Mouse (Mus musculus): ENCODE measurements at regions not wholly inside any gene's neighbourhood (a gene's known extent, or its start where the extent isn't known, plus 50 kb on each side); places are given as distances from the start of the nearest gene placed in this dataset.
"Not testable (repeated sequence)": the region's sequence is repeated elsewhere in the genome, so short reads cannot be mapped to it uniquely, and the experiment has no call there.

- no peaks in the 10 kb centered on the region for H3K4me1 ChIP-seq (ENCODE audit: control insufficient read depth)
- TF ChIP-seq TAL1 (IDR thresholded peaks at IDR 0.05; ENCODE audit: low read length) (no peak), GATA1 (IDR thresholded peaks at IDR 0.05; ENCODE audit: low read length) (no peak)
- H3K27me3 ChIP-seq (ENCODE audit: control insufficient read depth) = no peaks in the 10 kb centered on the region
- H3K9me3 ChIP-seq (ENCODE audit: control insufficient read depth, low read length) = no peaks in the 10 kb centered on the region
- no peaks in the 10 kb centered on the region for H3K36me3 ChIP-seq (ENCODE audit: control insufficient read depth)
- no peak overlapping the region for H3K4me3 ChIP-seq (replicated peaks)
These were observed 187.5 kb upstream of the Hs6st1 start for GRCm38 (mm10) chr1:35880562-35881265.

DNA sequence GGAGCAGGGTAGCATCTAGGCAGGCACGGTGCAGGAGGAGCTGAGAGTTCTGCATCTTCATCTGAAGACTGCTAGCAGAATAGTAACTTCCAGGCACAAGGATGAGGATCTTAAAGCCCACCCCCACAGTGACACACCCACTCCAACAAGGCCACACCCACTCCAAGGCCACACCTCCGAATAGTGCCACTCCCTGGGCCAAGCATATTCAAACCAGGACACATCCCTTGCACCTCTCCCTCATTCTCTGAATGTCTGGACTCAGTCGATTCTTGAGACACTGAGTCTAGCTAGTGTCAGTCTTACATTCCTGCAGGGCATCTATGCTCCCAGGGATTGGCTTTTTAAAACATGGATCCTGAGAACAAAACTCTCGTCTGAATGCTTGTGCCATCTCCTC, 186.7 kb upstream of the Hs6st1 start:
- no peak overlapping the region for H3K4me3 ChIP-seq (replicated peaks)
- no peaks in the 10 kb centered on the region for H3K27me3 ChIP-seq (ENCODE audit: control insufficient read depth)
- no peaks in the 10 kb centered on the region for H3K4me1 ChIP-seq (ENCODE audit: control insufficient read depth)
- H3K36me3 ChIP-seq (ENCODE audit: control insufficient read depth) = no peaks in the 10 kb centered on the region
- no peaks in the 10 kb centered on the region for H3K9me3 ChIP-seq (ENCODE audit: control insufficient read depth, low read length)
- TF ChIP-seq TAL1 (IDR thresholded peaks at IDR 0.05; ENCODE audit: low read length) = no peak
- no peak for TF ChIP-seq GATA1 (IDR thresholded peaks at IDR 0.05; ENCODE audit: low read length)

DNA sequence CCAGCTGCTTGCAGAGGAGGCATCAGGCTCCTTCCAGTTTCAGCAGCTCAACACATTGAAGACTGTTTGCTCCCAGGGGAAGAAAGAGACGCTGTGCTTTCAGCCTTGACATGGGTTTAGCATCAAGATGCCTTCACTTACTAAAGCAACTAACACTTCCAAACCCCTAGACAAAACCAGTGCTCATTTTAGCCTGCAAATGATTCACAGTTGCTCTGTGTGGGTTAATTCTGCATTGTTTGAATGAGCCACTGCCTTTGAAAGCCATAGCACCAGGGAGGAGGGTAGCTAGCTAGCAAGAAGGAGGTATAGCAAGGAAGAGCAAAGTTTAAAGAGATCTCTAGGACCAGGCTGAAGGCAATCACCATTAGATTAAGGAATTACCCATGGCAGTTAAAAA, 186.1 kb upstream of the Hs6st1 start:
- Histone ChIP-seq H3K4me3 (replicated peaks) (no peak overlapping the region), H3K4me1 (ENCODE audit: control insufficient read depth) (no peaks in the 10 kb centered on the region), H3K27me3 (ENCODE audit: control insufficient read depth) (no peaks in the 10 kb centered on the region), H3K36me3 (ENCODE audit: control insufficient read depth) (no peaks in the 10 kb centered on the region), H3K9me3 (ENCODE audit: control insufficient read depth, low read length) (no peaks in the 10 kb centered on the region)
- TF ChIP-seq GATA1 (IDR thresholded peaks at IDR 0.05; ENCODE audit: low read length) = no peak
- TF ChIP-seq TAL1 (IDR thresholded peaks at IDR 0.05; ENCODE audit: low read length) = no peak

- Histone ChIP-seq H3K4me3 (replicated peaks) (no peak overlapping the region), H3K36me3 (ENCODE audit: control insufficient read depth) (no peaks in the 10 kb centered on the region), H3K9me3 (ENCODE audit: control insufficient read depth, low read length) (peaks cover 4% of the 10 kb centered on the region; the same call in 1 of the 2 replicates), H3K4me1 (ENCODE audit: control insufficient read depth) (no peaks in the 10 kb centered on the region), H3K27me3 (ENCODE audit: control insufficient read depth) (no peaks in the 10 kb centered on the region)
- TF ChIP-seq TAL1 (IDR thresholded peaks at IDR 0.05; ENCODE audit: low read length) = no peak
- TF ChIP-seq GATA1 (IDR thresholded peaks at IDR 0.05; ENCODE audit: low read length) = no peak
These were observed 178.3 kb upstream of the Hs6st1 start for GRCm38 (mm10) chr1:35889731-35890499.

- Histone ChIP-seq H3K4me1 (ENCODE audit: control insufficient read depth) (no peaks in the 10 kb centered on the region), H3K27me3 (ENCODE audit: control insufficient read depth) (no peaks in the 10 kb centered on the region), H3K9me3 (ENCODE audit: control insufficient read depth, low read length) (peaks cover 4% of the 10 kb centered on the region; the same call in 1 of the 2 replicates), H3K4me3 (replicated peaks) (no peak overlapping the region), H3K36me3 (ENCODE audit: control insufficient read depth) (no peaks in the 10 kb centered on the region)
- TF ChIP-seq TAL1 (IDR thresholded peaks at IDR 0.05; ENCODE audit: low read length) = no peak
- TF ChIP-seq GATA1 (IDR thresholded peaks at IDR 0.05; ENCODE audit: low read length) = no peak
These were observed 177.7 kb upstream of the Hs6st1 start for GRCm38 (mm10) chr1:35890500-35890900.

DNA sequence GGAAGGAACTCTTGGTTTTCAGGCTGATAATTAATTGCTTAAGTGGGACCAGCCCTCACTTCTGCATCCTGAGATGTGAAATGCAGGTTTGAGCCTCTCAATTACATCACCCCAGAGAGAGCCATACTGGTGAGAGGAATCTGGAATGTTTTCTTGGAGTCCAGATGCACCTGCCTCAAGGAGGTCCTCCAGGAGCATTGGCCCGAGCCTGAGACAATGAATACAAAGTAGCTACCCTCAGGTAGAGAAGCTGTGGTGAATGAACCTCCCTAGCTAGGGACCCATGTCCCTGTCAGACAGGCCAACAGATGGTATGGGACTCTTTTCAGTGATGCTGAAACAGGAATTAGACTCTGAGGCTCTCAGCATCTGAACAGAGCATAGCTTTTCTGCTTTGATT, 168.7 kb upstream of the Hs6st1 start:
- Histone ChIP-seq H3K36me3 (ENCODE audit: control insufficient read depth) (no peaks in the 10 kb centered on the region), H3K4me1 (ENCODE audit: control insufficient read depth) (no peaks in the 10 kb centered on the region), H3K27me3 (ENCODE audit: control insufficient read depth) (no peaks in the 10 kb centered on the region), H3K4me3 (replicated peaks) (no peak overlapping the region), H3K9me3 (ENCODE audit: control insufficient read depth, low read length) (no peaks in the 10 kb centered on the region; the same call in 1 of the 2 replicates)
- TF ChIP-seq GATA1 (IDR thresholded peaks at IDR 0.05; ENCODE audit: low read length) = no peak
- no peak for TF ChIP-seq TAL1 (IDR thresholded peaks at IDR 0.05; ENCODE audit: low read length)

GRCm38 (mm10) chr1:35904001-35904547, 164.1 kb upstream of the Hs6st1 start:
- no peaks in the 10 kb centered on the region for H3K9me3 ChIP-seq (ENCODE audit: control insufficient read depth, low read length)
- H3K36me3 ChIP-seq (ENCODE audit: control insufficient read depth) = no peaks in the 10 kb centered on the region
- H3K4me1 ChIP-seq (ENCODE audit: control insufficient read depth) = no peaks in the 10 kb centered on the region
- H3K27me3 ChIP-seq (ENCODE audit: control insufficient read depth) = no peaks in the 10 kb centered on the region
- no peak overlapping the region for H3K4me3 ChIP-seq (replicated peaks)
- no peak for TF ChIP-seq GATA1 (IDR thresholded peaks at IDR 0.05; ENCODE audit: low read length)
- no peak for TF ChIP-seq TAL1 (IDR thresholded peaks at IDR 0.05; ENCODE audit: low read length)

DNA sequence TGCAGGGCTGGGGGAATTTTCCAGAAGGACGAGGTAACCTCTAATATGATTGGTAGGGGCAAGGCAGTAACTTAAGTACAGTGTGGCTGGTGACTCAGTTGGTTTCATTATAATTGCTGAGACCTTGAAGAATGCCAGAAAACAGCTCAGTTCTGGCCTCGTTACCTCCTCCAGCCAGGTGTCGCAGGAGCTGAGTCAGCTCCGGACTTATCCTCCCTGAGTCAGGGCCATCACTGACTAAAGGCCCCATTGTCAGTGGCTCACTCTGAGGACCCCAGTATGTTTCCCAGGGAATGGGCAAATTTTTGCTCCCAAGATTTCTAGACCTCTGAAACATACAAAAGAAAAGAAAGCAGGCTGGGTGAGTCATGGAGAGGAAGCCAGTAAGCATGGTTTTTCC, 154.6 kb upstream of the Hs6st1 start:
- no peak overlapping the region for H3K4me3 ChIP-seq (replicated peaks)
- H3K4me1 ChIP-seq (ENCODE audit: control insufficient read depth) = peaks cover 3% of the 10 kb centered on the region; the same call in 1 of the 2 replicates
- H3K36me3 ChIP-seq (ENCODE audit: control insufficient read depth) = no peaks in the 10 kb centered on the region
- TF ChIP-seq TAL1 (IDR thresholded peaks at IDR 0.05; ENCODE audit: low read length) (no peak), GATA1 (IDR thresholded peaks at IDR 0.05; ENCODE audit: low read length) (no peak)
- H3K27me3 ChIP-seq (ENCODE audit: control insufficient read depth) = no peaks in the 10 kb centered on the region
- peaks cover 2% of the 10 kb centered on the region; the same call in 1 of the 2 replicates for H3K9me3 ChIP-seq (ENCODE audit: control insufficient read depth, low read length)

DNA sequence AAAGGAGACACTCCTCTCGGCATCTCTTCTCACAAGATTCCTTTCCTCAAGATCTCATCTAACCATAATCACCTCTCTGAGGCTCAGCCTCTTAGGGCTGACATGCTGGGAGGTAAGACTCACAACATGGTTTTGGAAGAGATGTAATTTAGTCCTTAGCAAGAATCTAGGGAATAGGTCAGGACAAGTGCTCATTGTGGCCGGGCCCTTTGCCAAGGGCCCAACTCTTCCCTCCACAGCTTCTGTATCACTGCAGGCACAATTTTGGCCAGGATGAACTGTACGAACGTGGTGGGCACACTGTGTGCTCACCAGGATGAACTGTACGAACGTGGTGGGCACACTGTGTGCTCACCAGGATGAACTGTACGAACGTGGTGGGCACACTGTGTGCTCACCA, 154.0 kb upstream of the Hs6st1 start:
- H3K36me3 ChIP-seq (ENCODE audit: control insufficient read depth); H3K9me3 ChIP-seq (ENCODE audit: control insufficient read depth, low read length); H3K27me3 ChIP-seq (ENCODE audit: control insufficient read depth); H3K4me1 ChIP-seq (ENCODE audit: control insufficient read depth); H3K4me3 ChIP-seq (replicated peaks): not testable (repeated sequence)

Data from erythroblast, embryonic 14.5 days (primary cell).